Mouse (Mus musculus): ENCODE results near the gene F2r. TPM values are rescaled to one million over a fixed set of nuclear protein-coding genes. Genes with fewer than 3 reads are reported as not detected.

The F2r gene
- total and polyA plus RNA-seq, 3 experiments: 0.02 TPM; not detected in 2

DNA sequence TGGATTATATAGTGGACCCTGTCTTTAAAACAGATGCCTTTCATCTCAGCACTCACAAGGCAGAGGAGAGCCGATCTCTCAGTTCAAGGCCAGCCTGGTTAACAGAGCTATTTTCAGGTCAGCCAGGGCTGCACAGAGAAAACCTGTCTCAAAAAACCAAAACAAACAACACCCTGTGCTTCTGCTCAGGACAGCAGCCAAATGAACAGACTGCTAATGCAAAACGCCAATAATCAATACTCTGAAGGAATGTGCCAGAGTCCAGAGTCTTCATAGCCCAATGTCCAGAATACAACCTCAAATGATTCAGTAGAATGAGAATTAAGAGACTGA lies 9.2 kb downstream of the F2r start:
- Histone ChIP-seq H3K4me3 (ENCODE audit: low read depth, low read length) (no peak overlapping the region), H3K9me3 (replicated peaks) (no peaks in the 10 kb centered on the region), H3K4me1 (ENCODE audit: insufficient read depth, low read depth, low read length) (no peaks in the 10 kb centered on the region; the same call in 1 of the 2 replicates), H3K36me3 (replicated peaks) (no peaks in the 10 kb centered on the region), H3K27me3 (ENCODE audit: insufficient read depth, low read length) (peaks cover 59% of the 10 kb centered on the region)
- ATAC-seq (ENCODE audit: extremely low read depth, insufficient number of reproducible peaks, low FRiP score, poor library complexity, severe bottlenecking): no peak
- no peak for TF ChIP-seq POLR2AphosphoS5 (IDR thresholded peaks at IDR 0.05; ENCODE audit: insufficient replicate concordance, low read depth, low read length)
- TF ChIP-seq CTCF (IDR thresholded peaks at IDR 0.05; ENCODE audit: low read depth, low read length): no peak
- TF ChIP-seq GATA1 (IDR thresholded peaks at IDR 0.05; ENCODE audit: borderline replicate concordance, low read length): no peak
- TF ChIP-seq GATA2 (IDR thresholded peaks at IDR 0.05; ENCODE audit: borderline replicate concordance, low read depth, low read length): no peak
- no peak for TF ChIP-seq TAL1 (conservative IDR thresholded peaks at IDR 0.05; ENCODE audit: low read depth, low read length)
- no peak for DNase-seq (ENCODE audit: low spot score)

DNA sequence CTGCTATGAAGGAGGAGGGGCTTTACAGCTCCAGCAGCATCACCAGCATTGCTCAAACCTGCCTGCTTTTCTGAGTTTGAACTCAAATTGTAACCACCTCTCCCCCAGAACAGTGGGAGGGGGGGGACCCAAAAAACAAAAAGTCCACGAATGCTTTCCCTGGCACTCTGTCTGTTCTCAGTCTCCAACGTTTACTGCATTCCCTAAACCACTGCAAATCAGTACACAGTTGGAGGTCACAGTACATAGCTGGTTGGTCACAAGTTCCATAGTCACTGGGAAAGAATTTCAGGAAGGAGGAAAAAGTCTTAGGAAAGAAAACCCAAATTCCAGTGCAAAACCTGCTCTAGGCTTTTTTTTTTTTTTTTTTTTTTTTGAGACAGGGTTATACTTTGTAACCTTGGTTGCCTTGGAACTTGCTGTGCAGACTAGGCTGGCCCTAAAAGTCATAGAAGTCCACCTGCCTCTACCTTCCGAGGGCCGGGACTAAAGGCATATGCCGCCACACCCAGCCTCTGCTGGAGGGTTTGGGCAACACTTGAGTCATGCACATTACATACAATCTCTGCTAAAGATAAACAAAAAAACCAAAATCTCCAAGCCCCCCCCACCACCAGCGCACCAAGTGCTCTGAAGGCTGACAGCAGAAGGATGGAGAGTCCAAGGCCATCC lies 9.7 kb downstream of the F2r start:
- DNase-seq (ENCODE audit: low spot score) (no peak), ATAC-seq (ENCODE audit: extremely low read depth, insufficient number of reproducible peaks, low FRiP score, poor library complexity, severe bottlenecking) (no peak)
- Histone ChIP-seq H3K4me1 (ENCODE audit: insufficient read depth, low read depth, low read length) (no peaks in the 10 kb centered on the region; the same call in 1 of the 2 replicates), H3K36me3 (replicated peaks) (no peaks in the 10 kb centered on the region), H3K4me3 (ENCODE audit: low read depth, low read length) (no peak overlapping the region), H3K27me3 (ENCODE audit: insufficient read depth, low read length) (peaks cover 61% of the 10 kb centered on the region), H3K9me3 (replicated peaks) (no peaks in the 10 kb centered on the region)
- TF ChIP-seq CTCF (IDR thresholded peaks at IDR 0.05; ENCODE audit: low read depth, low read length) (no peak), TAL1 (conservative IDR thresholded peaks at IDR 0.05; ENCODE audit: low read depth, low read length) (no peak), GATA1 (IDR thresholded peaks at IDR 0.05; ENCODE audit: borderline replicate concordance, low read length) (no peak), GATA2 (IDR thresholded peaks at IDR 0.05; ENCODE audit: borderline replicate concordance, low read depth, low read length) (no peak), POLR2AphosphoS5 (IDR thresholded peaks at IDR 0.05; ENCODE audit: insufficient replicate concordance, low read depth, low read length) (no peak)

DNA sequence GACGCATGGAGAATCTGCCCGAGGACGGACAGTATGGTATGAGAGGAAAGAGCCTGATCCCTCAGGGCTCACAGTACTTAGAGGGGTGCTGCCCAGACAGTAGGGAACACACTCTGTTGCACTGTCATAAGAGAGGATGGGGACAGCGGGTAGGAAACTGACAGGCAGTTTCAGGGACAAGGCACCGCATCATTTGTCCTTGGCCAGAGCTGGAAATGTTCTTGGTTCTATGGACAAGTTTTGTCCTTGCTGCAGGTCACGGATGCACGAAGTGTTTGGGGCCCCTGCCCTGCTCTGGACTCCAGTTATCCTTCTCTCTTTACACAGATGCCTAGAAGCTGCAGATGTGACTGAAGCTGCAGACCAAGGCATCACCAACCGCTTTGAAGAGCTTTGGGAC lies 11.3 kb downstream of the F2r start:
- TF ChIP-seq TAL1 (conservative IDR thresholded peaks at IDR 0.05; ENCODE audit: low read depth, low read length) (no peak), GATA2 (IDR thresholded peaks at IDR 0.05; ENCODE audit: borderline replicate concordance, low read depth, low read length) (no peak), GATA1 (IDR thresholded peaks at IDR 0.05; ENCODE audit: borderline replicate concordance, low read length) (no peak), POLR2AphosphoS5 (IDR thresholded peaks at IDR 0.05; ENCODE audit: insufficient replicate concordance, low read depth, low read length) (no peak), CTCF (IDR thresholded peaks at IDR 0.05; ENCODE audit: low read depth, low read length) (no peak)
- H3K4me3 ChIP-seq (ENCODE audit: low read depth, low read length): no peak overlapping the region
- DNase-seq (ENCODE audit: low spot score) (no peak), ATAC-seq (ENCODE audit: extremely low read depth, insufficient number of reproducible peaks, low FRiP score, poor library complexity, severe bottlenecking) (no peak)
- no peaks in the 10 kb centered on the region; the same call in 1 of the 2 replicates for H3K4me1 ChIP-seq (ENCODE audit: insufficient read depth, low read depth, low read length)
- no peaks in the 10 kb centered on the region for H3K9me3 ChIP-seq (replicated peaks)
- H3K27me3 ChIP-seq (ENCODE audit: insufficient read depth, low read length): peaks cover 58% of the 10 kb centered on the region
- H3K36me3 ChIP-seq (replicated peaks): no peaks in the 10 kb centered on the region

DNA sequence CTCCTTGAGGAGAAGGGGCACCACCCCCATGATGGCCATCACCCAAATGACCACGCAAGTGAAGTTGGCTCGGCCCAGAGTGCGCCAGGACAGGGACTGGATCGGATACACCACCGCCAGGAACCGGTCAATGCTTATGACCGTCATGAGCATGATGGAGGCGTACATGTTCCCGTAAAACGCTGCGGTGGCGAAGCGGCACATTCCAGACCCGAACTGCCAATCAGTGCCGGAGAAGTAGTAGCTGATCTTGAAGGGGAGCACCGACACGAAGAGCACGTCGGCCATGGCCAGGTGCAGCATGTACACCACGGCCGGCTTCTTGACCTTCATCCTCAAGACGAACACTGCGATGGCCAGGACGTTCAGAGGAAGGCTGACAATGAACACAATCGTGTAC lies 14.0 kb downstream of the F2r start:
- TF ChIP-seq GATA2 (IDR thresholded peaks at IDR 0.05; ENCODE audit: borderline replicate concordance, low read depth, low read length): no peak
- no peak for TF ChIP-seq CTCF (IDR thresholded peaks at IDR 0.05; ENCODE audit: low read depth, low read length)
- TF ChIP-seq POLR2AphosphoS5 (IDR thresholded peaks at IDR 0.05; ENCODE audit: insufficient replicate concordance, low read depth, low read length): no peak
- TF ChIP-seq GATA1 (IDR thresholded peaks at IDR 0.05; ENCODE audit: borderline replicate concordance, low read length): no peak
- TF ChIP-seq TAL1 (conservative IDR thresholded peaks at IDR 0.05; ENCODE audit: low read depth, low read length): no peak
- ATAC-seq (ENCODE audit: extremely low read depth, insufficient number of reproducible peaks, low FRiP score, poor library complexity, severe bottlenecking) (no peak), DNase-seq (ENCODE audit: low spot score) (no peak)
- 0 out of 2 replicates have a peak, but pooled peaks cover 1% of the 10 kb centered on the region for H3K4me1 ChIP-seq (ENCODE audit: insufficient read depth, low read depth, low read length)
- no peaks in the 10 kb centered on the region for H3K9me3 ChIP-seq (replicated peaks)
- no peak overlapping the region for H3K4me3 ChIP-seq (ENCODE audit: low read depth, low read length)
- H3K36me3 ChIP-seq (replicated peaks): no peaks in the 10 kb centered on the region
- peaks cover 60% of the 10 kb centered on the region for H3K27me3 ChIP-seq (ENCODE audit: insufficient read depth, low read length)

DNA sequence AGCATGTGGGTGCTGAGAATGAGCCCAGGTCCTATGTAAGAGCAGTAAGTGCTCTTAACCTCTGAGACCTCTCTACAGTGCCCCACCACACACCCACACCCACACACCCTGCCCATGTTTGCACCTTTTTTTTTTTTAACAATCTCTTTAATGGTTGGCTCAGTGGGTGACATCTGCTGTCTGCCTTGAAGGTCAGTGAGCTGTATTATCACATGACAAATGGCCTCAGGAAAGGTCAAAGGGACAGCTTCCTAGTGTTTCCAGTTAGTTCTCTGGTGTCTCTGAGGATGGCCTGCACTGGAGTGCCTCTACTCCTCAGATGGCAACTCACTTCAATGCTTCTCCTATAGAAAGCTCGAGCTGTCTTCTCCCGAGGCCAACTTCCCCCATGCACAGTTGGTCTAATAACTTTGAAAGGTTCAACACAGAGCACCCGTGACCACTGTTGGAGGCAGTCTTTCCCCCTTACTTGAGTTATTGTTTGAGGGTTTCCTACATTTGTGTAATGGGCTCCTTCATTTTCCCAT lies 18.4 kb downstream of the F2r start:
- 0 out of 2 replicates have a peak, but pooled peaks cover 1% of the 10 kb centered on the region for H3K4me1 ChIP-seq (ENCODE audit: insufficient read depth, low read depth, low read length)
- ATAC-seq (ENCODE audit: extremely low read depth, insufficient number of reproducible peaks, low FRiP score, poor library complexity, severe bottlenecking): no peak
- no peak for TF ChIP-seq TAL1 (conservative IDR thresholded peaks at IDR 0.05; ENCODE audit: low read depth, low read length)
- TF ChIP-seq GATA1 (IDR thresholded peaks at IDR 0.05; ENCODE audit: borderline replicate concordance, low read length): no peak
- TF ChIP-seq CTCF (IDR thresholded peaks at IDR 0.05; ENCODE audit: low read depth, low read length): no peak
- TF ChIP-seq POLR2AphosphoS5 (IDR thresholded peaks at IDR 0.05; ENCODE audit: insufficient replicate concordance, low read depth, low read length): no peak
- TF ChIP-seq GATA2 (IDR thresholded peaks at IDR 0.05; ENCODE audit: borderline replicate concordance, low read depth, low read length): no peak

DNA sequence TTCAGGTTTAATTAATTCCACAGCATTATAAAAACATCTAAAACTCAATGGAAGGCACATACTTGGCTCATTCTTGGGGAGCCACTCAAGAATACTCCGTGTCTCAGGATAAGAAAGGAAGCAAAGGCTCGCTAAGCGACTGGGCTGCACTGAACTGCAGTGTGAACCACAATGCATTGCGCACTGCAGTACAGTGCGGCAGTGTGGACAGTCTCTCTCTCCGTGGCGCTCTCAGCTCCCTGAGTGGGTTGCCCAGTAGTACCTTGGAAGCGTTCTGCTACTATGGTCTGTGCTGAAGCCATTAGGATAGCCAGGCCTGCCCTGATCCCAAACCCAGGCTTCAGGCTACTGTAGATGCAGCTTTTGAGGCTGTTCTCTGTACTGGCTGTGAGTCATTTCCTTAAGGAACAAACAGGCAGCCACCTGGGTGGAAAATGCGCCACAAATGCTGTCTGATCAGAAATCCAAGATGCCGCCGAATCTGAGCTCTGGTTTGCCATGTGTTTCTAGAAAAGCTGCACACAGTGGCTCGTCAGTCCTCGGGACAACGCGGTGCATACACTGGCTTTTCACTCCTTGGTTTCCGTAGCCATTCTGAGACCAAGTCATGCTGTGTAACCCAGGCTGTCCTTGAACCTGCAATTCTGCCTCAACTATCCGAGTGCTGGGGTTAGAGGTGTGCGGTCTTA lies 19.9 kb downstream of the F2r start:
- TF ChIP-seq TAL1 (conservative IDR thresholded peaks at IDR 0.05; ENCODE audit: low read depth, low read length) (no peak), GATA2 (IDR thresholded peaks at IDR 0.05; ENCODE audit: borderline replicate concordance, low read depth, low read length) (no peak), POLR2AphosphoS5 (IDR thresholded peaks at IDR 0.05; ENCODE audit: insufficient replicate concordance, low read depth, low read length) (no peak), GATA1 (IDR thresholded peaks at IDR 0.05; ENCODE audit: borderline replicate concordance, low read length) (no peak), CTCF (IDR thresholded peaks at IDR 0.05; ENCODE audit: low read depth, low read length) (no peak)
- Histone ChIP-seq H3K4me3 (ENCODE audit: low read depth, low read length) (no peak overlapping the region), H3K9me3 (replicated peaks) (no peaks in the 10 kb centered on the region), H3K27me3 (ENCODE audit: insufficient read depth, low read length) (peaks cover 35% of the 10 kb centered on the region), H3K4me1 (ENCODE audit: insufficient read depth, low read depth, low read length) (0 out of 2 replicates have a peak, but pooled peaks cover 1% of the 10 kb centered on the region), H3K36me3 (replicated peaks) (no peaks in the 10 kb centered on the region)
- ATAC-seq (ENCODE audit: extremely low read depth, insufficient number of reproducible peaks, low FRiP score, poor library complexity, severe bottlenecking): no peak
- DNase-seq (ENCODE audit: low spot score): no peak

More for the DNA sequence above, 18.4 kb downstream of the F2r start:
- no peak for DNase-seq (ENCODE audit: low spot score)
- H3K36me3 ChIP-seq (replicated peaks): no peaks in the 10 kb centered on the region
- no peak overlapping the region for H3K4me3 ChIP-seq (ENCODE audit: low read depth, low read length)
- H3K9me3 ChIP-seq (replicated peaks): no peaks in the 10 kb centered on the region
- H3K27me3 ChIP-seq (ENCODE audit: insufficient read depth, low read length): peaks cover 46% of the 10 kb centered on the region
